Mouse (Mus musculus) hindbrain, embryonic 12.5 days (tissue): ENCODE measurements around the gene Kdf1. TPM values are rescaled to one million over a fixed set of nuclear protein-coding genes. Genes with fewer than 3 reads are reported as not detected.
A peak's percentile ranks its signal among the peaks of the same experiment; 100 is the strongest.

Experiments
- ATAC-seq: fragments of 200-750 bp; cut with Nextera tagmentation; 2 replicates; pipeline ENCODE4 v1.8.0; 2017; ENCODE audit warnings: moderate TSS enrichment; ENCODE audit not compliant: low FRiP score
- H3K27ac ChIP-seq: fragments of 300-500 bp; sonication (generic); 2 replicates; pipeline ENCODE4 v1.5.1; 2016; ENCODE audit warnings: mild to moderate bottlenecking
- H3K27me3 ChIP-seq: fragments of 300-500 bp; sonication (generic); 2 replicates; pipeline ENCODE4 v1.6.1; 2016; ENCODE audit warnings: mild to moderate bottlenecking
- H3K36me3 ChIP-seq: fragments of 300-500 bp; sonication (generic); 2 replicates; pipeline ENCODE4 v1.6.1; 2016; ENCODE audit warnings: mild to moderate bottlenecking
- H3K4me1 ChIP-seq: fragments of 300-500 bp; sonication (generic); 2 replicates; pipeline ENCODE4 v1.6.1; 2016
- H3K4me2 ChIP-seq: fragments of 300-500 bp; sonication (generic); replicated peaks from 2 replicates; pipeline ENCODE4 v1.6.1; 2016; ENCODE audit warnings: mild to moderate bottlenecking
- H3K4me3 ChIP-seq: fragments of 300-500 bp; sonication (generic); 2 replicates; pipeline ENCODE4 v1.5.1; 2016; ENCODE audit warnings: mild to moderate bottlenecking
- H3K9ac ChIP-seq: fragments of 300-500 bp; sonication (generic); 2 replicates; pipeline ENCODE4 v1.6.1; 2016; ENCODE audit warnings: mild to moderate bottlenecking, moderate library complexity
- H3K9me3 ChIP-seq: fragments of 300-500 bp; sonication (generic); replicated peaks from 2 replicates; pipeline ENCODE4 v1.6.1; 2016; ENCODE audit warnings: mild to moderate bottlenecking
- WGBS: fragments of 180-500 bp; shearing (Covaris S2); methylation state at CpG from one replicate; pipeline ENCODE4 v1.1.7; 2016; 5-methylcytosine and 5-hydroxymethylcytosine counted together
- polyA plus RNA-seq: library from polyadenylated mRNA; unstranded; fragments of >200 nt; fragmentation: Nextera tagmentation; extraction: Ambion mirVana; gene quantifications from 2 replicates; pipeline ENCODE4 v1.2.1, GENCODE M21; 2016

The Kdf1 gene
- 1.4 and 4.0 TPM in 2 replicates for polyA plus RNA-seq

DNA sequence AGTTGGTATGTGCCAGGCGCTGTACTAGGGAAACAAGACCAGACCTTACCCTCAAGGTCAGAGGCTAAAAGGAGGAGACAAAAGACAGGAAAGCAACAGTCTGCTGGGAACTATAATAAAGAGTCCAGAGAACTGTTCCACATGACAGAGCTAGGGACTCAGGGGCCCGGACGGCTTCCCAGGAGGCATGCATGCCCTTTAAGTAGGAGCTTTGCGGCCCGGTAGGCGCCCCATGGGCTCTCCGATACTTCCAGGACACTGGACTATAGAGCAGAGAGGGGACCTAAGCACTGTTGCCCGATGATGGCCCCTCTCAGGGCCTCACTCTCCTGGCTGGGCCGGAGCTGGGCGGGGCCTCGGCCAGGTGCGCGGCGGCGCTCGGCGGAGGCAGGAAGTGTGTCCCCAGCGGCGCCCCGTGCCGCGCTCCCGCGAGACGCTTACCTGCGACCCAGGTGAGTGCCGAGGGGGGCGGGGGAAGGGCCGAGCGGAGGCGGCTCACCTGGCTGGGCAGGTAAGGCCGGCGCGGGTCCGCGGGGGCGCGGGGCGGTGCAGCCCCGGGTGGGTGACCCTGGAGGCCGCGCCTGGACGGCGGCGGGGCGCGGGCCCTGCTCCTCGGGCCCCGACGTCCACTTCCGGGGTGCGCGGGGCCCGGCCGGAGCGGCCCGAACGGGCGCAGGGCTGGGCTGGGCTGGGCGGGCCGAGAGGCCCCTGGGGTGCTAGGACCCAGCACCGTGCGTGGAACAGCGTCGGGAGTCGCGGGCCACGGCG, at the start of gene Kdf1:
Gene Kdf1, plus strand, starts transcription at position 363 of the 768 bp plus-strand sequence.
- WGBS, result 6% methylated on average over 43 of the region's 69 CpGs
- peaks cover 61% of the 10 kb centered on the region for H3K27me3 ChIP-seq
- H3K9ac ChIP-seq, result peak within 1 kb of the TSS; percentile 47
- H3K36me3 ChIP-seq, result no peaks in the 10 kb centered on the region
- peak within 1 kb of the TSS; percentile 50 for H3K4me2 ChIP-seq
- H3K4me1 ChIP-seq, result peaks cover 7% of the 10 kb centered on the region
- no peaks in the 10 kb centered on the region for H3K9me3 ChIP-seq
- H3K27ac ChIP-seq, result no peak within 1 kb of the TSS
- no peak for ATAC-seq
- peak within 1 kb of the TSS; percentile 37 for H3K4me3 ChIP-seq

DNA sequence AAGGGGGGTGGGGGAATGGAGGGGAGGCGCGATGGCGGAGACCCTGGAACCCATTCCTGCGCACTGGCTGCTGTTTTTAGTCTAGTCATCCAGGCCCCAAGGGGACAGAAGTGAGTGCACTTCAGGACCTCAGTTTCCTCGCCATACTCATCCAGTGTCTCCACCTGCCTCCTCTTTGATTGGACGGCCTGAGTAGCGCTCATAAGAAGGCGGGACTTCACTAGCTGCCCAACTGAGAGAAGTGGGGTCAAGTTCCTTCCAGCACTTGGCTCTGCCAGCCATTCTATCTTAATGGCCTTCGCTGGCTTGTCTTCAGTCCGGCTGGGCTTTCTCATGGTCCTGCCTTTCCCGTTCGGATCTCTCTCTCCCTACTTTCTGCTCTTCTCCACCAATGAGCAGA, 49.6 kb upstream of the Kdf1 start:
- H3K4me1 ChIP-seq, result peaks cover 9% of the 10 kb centered on the region
- H3K27me3 ChIP-seq, result peaks cover 23% of the 10 kb centered on the region
- no peak for ATAC-seq
- H3K27ac ChIP-seq, result no peak overlapping the region
- no peak overlapping the region for H3K4me3 ChIP-seq
- H3K4me2 ChIP-seq, result peak overlapping the region; percentile 67; the same call in 1 of the 2 replicates
- WGBS, result 17% methylated on average over 12 of the region's 12 CpGs
- peaks cover 4% of the 10 kb centered on the region; the same call in 1 of the 2 replicates for H3K9me3 ChIP-seq
- H3K9ac ChIP-seq, result no peak overlapping the region
- no peaks in the 10 kb centered on the region for H3K36me3 ChIP-seq

DNA sequence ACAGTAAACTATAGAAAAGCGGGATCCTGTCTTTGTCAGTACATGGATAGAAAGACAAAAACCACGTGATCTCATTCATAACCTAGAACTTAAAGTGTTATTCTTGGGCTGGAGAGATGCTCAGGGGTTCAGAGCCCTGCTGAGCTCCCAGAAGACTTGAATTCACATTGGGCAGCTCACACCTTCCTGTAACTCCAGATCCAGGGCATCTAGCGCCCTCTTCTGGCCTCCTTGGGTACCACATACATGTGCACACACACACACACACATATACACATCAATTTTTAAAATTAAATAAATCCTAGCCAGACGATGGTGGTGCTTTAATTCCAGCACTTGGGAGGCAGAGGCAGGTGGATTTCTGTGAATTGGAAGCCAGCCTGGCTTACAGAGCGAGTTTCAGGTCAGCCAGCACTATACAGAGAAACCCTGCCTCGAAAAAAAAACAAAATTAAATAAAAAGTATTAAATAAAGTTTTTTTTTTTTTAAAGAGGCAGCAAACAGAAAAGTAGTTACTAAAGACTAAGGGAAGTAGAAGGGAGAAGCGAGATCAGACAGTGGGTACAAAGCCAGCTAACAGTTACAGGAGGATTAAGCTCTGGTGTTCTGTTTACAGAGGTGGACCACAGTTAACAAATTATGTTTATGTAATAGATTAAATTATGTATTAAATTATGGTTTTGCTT, 47.5 kb upstream of the Kdf1 start:
- Histone ChIP-seq H3K4me2 (no peak overlapping the region), H3K4me1 (peaks cover 9% of the 10 kb centered on the region), H3K4me3 (no peak overlapping the region), H3K27ac (no peak overlapping the region), H3K9me3 (peaks cover 4% of the 10 kb centered on the region; the same call in 1 of the 2 replicates), H3K36me3 (no peaks in the 10 kb centered on the region), H3K9ac (no peak overlapping the region), H3K27me3 (peaks cover 23% of the 10 kb centered on the region)
- no peak for ATAC-seq
- WGBS, result 80% methylated on average over 7 of the region's 7 CpGs

DNA sequence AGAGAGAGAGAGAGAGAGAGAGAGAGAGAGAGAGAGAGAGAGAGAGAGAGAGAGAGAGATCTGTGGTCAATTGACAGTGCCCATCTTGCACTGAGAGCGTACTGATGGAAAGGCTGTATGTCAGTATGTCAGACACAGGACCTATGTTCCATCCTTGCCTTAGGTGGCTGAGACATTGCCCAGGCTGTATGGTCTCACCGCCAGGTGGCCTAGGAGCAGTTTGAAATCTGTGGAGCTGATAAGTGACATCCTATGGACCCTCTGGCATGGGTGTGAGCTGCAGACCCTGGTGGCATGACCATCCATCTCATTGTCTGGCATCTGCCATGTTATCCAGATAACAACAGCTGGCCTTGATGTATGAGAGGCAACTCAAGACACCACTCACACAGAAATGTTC, 44.9 kb upstream of the Kdf1 start:
- Histone ChIP-seq H3K9ac (no peak overlapping the region), H3K4me1 (no peaks in the 10 kb centered on the region), H3K9me3 (peaks cover 4% of the 10 kb centered on the region; the same call in 1 of the 2 replicates), H3K4me3 (no peak overlapping the region), H3K4me2 (no peak overlapping the region), H3K27me3 (peaks cover 26% of the 10 kb centered on the region), H3K36me3 (no peaks in the 10 kb centered on the region), H3K27ac (no peak overlapping the region)
- 81% methylated on average over 2 of the region's 2 CpGs for WGBS
- no peak for ATAC-seq

DNA sequence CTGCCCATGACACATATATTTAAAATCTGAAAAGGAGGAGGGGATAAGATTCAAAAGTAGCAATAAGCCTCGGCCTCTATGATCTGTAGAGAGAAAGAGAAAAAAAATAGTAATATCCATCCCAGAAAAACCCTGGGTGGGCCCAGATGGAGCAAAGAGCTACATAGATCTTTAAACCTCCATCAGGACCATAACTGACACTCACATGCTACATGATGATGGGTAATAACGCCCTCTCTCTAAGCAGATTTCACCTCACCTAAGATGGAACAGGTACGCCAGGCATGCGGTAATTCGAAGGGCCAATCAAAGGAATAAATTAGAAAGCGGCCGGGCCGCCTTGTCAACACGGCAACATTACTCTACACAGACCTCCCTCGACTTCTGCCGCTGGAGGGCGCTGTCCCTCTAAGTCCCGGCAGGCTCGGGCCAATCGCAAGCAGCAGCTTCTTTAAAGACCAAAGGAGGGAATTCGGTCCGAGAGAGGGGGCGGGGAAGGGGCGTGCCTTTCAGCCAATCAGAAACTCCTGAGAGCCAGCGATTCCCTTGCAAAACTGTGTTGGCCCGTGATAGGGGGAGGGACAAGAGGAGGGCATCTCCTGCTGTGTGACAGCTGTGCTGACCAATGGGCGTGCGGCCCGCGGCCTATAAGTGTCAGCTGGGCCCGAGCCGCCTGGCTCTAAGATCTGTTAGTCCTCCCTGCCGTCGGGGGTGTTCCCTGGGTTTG, 39.1 kb upstream of the Kdf1 start, which contains the start of gene Tent5b:
Gene Tent5b, plus strand, starts transcription at position 675 of the 727 bp plus-strand sequence.
- no peak within 1 kb of the TSS for H3K27ac ChIP-seq
- H3K4me3 ChIP-seq, result peak within 1 kb of the TSS; percentile 46
- 3% methylated on average over 29 of the region's 29 CpGs for WGBS
- H3K36me3 ChIP-seq, result no peaks in the 10 kb centered on the region
- H3K4me1 ChIP-seq, result peaks cover 11% of the 10 kb centered on the region
- H3K4me2 ChIP-seq, result peak within 1 kb of the TSS; percentile 52
- peak within 1 kb of the TSS; percentile 36; the same call in 1 of the 2 replicates for H3K9ac ChIP-seq
- no peaks in the 10 kb centered on the region for H3K9me3 ChIP-seq
- peaks cover 61% of the 10 kb centered on the region for H3K27me3 ChIP-seq
- ATAC-seq, result peak; percentile 99

DNA sequence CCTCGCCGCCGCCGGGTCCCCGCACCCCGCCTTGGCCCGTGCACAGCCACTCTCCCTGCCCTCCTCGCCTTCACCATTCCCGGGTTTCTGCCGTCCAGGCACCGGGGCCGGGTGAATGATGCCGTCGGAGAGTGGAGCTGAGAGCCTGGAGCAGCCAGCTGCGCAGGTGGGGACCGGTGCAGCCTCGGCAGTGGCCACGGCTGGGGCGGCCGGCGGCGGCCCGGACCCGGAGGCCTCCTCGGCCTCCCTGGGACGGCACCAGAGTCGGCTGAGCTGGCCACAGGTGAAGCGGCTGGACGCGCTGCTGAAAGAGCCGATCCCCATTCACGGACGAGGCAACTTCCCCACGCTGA, 38.6 kb upstream of the Kdf1 start:
- peaks cover 11% of the 10 kb centered on the region for H3K4me1 ChIP-seq
- H3K4me2 ChIP-seq, result peak overlapping the region; percentile 52
- H3K4me3 ChIP-seq, result peak overlapping the region; percentile 46
- peak overlapping the region; percentile 36; the same call in 1 of the 2 replicates for H3K9ac ChIP-seq
- no peak overlapping the region for H3K27ac ChIP-seq
- no peaks in the 10 kb centered on the region for H3K9me3 ChIP-seq
- no peaks in the 10 kb centered on the region for H3K36me3 ChIP-seq
- no peak; the same call in 1 of the 2 replicates for ATAC-seq
- WGBS, result 4% methylated on average over 33 of the region's 34 CpGs
- peaks cover 57% of the 10 kb centered on the region for H3K27me3 ChIP-seq

DNA sequence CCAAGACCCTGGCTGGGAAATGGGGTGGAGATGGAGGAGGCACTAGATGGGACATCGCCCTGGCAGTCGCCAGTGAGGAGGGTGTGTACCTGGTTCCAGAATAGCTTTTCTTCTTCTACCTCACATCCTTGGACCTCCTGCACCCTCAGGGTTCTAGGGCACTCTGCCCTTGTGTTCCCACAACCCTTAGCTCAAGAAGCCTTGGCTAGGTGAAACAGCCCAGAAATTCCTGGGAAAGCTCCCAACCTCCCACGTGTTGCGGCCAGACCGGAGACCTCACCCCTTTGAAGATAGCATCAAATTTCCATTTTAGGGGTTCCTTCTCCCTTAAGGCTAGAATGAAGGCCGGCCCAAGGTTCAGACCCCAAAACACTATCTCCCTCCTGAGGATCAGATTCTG, 38.0 kb upstream of the Kdf1 start:
- WGBS, result 45% methylated on average over 6 of the region's 6 CpGs

DNA sequence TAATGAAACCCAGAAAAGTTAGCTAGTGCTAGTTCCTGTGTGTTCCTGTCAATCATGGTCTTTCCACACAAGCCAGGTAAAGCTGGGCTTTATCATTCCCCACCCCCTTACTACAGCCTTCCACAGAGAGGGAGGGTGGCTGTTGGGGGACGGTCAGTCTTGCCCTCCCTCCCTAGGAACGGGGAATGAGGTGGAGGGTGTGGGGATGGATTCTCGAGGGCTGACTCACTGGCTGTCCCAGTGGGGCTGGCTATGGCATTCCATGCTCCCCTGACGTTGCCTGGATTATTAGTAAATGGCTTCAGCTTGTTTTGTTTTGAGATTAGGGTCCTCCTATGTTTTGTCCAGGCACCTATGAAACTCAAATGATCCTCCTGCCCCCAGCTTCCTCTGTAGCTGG, 37.3 kb upstream of the Kdf1 start:
- no peak for ATAC-seq
- Histone ChIP-seq H3K36me3 (no peaks in the 10 kb centered on the region), H3K4me3 (no peak overlapping the region), H3K9ac (no peak overlapping the region), H3K27ac (no peak overlapping the region), H3K4me2 (no peak overlapping the region), H3K9me3 (no peaks in the 10 kb centered on the region), H3K4me1 (peaks cover 11% of the 10 kb centered on the region), H3K27me3 (peaks cover 57% of the 10 kb centered on the region)
- 42% methylated on average over 4 of the region's 4 CpGs for WGBS

More for the DNA sequence above, 38.0 kb upstream of the Kdf1 start:
- ATAC-seq, result no peak
- H3K27ac ChIP-seq, result no peak overlapping the region
- 0 out of 2 replicates have a peak overlapping the region, but pooled peaks have one; percentile 36 for H3K9ac ChIP-seq
- H3K36me3 ChIP-seq, result no peaks in the 10 kb centered on the region
- peak overlapping the region; percentile 46 for H3K4me3 ChIP-seq
- peak overlapping the region; percentile 52 for H3K4me2 ChIP-seq
- H3K4me1 ChIP-seq, result peaks cover 11% of the 10 kb centered on the region
- H3K27me3 ChIP-seq, result peaks cover 57% of the 10 kb centered on the region
- no peaks in the 10 kb centered on the region for H3K9me3 ChIP-seq

DNA sequence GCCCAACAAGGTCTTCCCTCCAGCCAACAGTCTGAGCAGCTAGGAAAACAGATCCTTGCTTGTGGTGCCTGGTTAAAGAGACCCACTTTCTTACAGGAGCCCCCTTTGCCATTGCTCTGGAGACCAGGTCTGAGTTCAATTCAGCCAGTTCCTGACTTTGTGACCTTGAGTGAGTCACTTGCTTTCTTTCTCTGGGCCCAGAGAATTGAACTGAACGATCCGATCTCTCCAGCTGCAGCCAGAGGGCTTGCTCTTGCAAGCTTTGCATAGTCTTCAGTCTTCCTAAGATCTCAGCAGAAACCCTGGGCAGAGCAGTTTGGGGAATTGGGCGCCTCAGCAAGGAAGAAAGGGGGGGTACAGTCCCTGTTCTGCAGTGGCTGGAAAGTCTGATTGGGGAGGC, 36.3 kb upstream of the Kdf1 start:
- H3K4me2 ChIP-seq, result no peak overlapping the region
- no peak overlapping the region for H3K9ac ChIP-seq
- no peak for ATAC-seq
- peaks cover 54% of the 10 kb centered on the region for H3K27me3 ChIP-seq
- 77% methylated on average over 3 of the region's 3 CpGs for WGBS
- H3K27ac ChIP-seq, result no peak overlapping the region
- H3K9me3 ChIP-seq, result no peaks in the 10 kb centered on the region
- no peaks in the 10 kb centered on the region for H3K36me3 ChIP-seq
- H3K4me3 ChIP-seq, result no peak overlapping the region
- H3K4me1 ChIP-seq, result peaks cover 11% of the 10 kb centered on the region

DNA sequence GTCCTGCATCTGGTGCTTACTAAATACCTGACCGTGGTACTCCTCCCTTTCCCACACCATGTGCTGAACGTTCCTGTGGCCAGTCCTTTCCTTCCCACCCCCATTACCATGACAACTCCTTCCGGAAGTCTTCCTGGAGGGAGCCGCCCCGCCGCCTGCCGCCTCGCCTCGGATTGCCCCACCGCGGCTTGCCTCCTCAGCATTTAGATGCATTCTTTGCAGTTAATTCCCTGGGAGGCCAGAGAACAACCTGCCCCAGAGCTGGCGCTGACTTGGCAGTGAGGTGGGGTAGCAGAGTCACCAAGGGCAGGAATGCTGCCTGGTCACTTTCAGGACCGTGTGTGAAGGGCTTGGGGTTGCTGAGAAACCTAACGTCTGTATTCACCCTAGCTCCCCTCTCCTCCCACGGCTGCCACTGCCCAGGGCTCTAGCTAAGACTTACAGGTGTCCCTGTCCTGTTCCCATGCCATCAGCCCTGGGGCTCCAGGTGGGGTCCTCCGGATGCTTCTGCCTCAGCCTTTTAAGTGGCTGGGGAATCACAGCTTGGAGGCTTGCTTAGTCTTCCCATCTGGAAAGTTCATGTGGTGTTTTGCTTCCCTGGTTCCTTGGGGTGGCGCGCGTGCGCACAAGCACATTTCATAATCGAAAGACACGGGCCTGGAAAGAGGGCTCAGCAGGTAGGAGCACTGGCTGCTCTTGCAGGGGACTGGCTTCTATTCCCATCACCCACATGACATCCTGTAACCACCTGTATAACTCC, 34.3 kb upstream of the Kdf1 start:
- Histone ChIP-seq H3K27me3 (peaks cover 41% of the 10 kb centered on the region), H3K9ac (0 out of 2 replicates have a peak overlapping the region, but pooled peaks have one; percentile 25)
- no peak for ATAC-seq

DNA sequence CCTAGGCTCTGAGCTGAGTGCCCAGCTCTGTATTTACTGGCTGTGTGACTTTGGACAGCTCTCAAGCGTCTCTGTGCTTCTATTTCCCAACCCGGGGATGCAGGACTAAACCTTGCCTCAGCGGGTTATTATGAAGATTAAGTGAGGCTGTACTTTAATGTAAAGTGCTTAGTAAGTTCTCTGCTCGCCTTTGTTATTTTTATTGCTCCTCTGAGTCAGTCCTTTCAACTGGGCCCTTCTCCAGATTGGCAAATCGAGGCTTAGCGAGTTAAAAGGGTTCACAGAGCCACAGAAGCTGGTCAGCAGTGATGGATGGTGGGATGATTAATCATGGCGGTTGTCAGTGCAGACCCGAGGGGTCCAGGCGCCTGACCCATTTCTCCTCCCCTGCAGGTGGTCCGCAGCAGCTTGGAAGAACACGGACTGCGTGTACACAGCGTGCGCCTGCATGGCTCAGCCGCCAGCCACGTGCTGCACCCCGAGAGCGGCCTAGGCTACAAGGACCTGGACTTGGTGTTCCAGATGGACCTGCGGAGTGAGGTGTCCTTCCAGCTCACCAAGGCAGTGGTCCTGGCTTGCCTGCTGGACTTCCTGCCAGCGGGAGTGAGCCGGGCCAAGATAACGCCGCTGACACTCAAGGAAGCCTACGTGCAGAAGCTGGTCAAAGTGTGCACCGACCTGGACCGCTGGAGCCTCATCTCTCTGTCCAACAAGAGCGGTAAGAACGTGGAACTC, 32.9 kb upstream of the Kdf1 start:
- H3K36me3 ChIP-seq, result no peaks in the 10 kb centered on the region
- no peaks in the 10 kb centered on the region for H3K9me3 ChIP-seq
- H3K4me3 ChIP-seq, result no peak overlapping the region
- 88% methylated on average over 28 of the region's 28 CpGs for WGBS
- H3K27ac ChIP-seq, result no peak overlapping the region
- ATAC-seq, result no peak
- H3K4me1 ChIP-seq, result peaks cover 12% of the 10 kb centered on the region
- H3K9ac ChIP-seq, result no peak overlapping the region
- H3K4me2 ChIP-seq, result no peak overlapping the region
- peaks cover 32% of the 10 kb centered on the region for H3K27me3 ChIP-seq

More for the DNA sequence above, 34.3 kb upstream of the Kdf1 start:
- Histone ChIP-seq H3K4me1 (peaks cover 12% of the 10 kb centered on the region), H3K27ac (no peak overlapping the region), H3K36me3 (no peaks in the 10 kb centered on the region), H3K4me2 (peak overlapping the region; percentile 31), H3K4me3 (no peak overlapping the region; the same call in 1 of the 2 replicates), H3K9me3 (no peaks in the 10 kb centered on the region)
- WGBS, result 13% methylated on average over 22 of the region's 22 CpGs
